Mouse (Mus musculus) neural tube, embryonic 11.5 days (tissue): ENCODE measurements around the gene Gm39566. TPM values are rescaled to one million over a fixed set of nuclear protein-coding genes. Genes with fewer than 3 reads are reported as not detected.
A peak's percentile ranks its signal among the peaks of the same experiment; 100 is the strongest.

Experiments
- ATAC-seq: fragments of 200-750 bp; cut with Nextera tagmentation; 2 replicates; pipeline ENCODE4 v1.8.0; 2017; ENCODE audit warnings: moderate number of reproducible peaks, mild to moderate bottlenecking, moderate TSS enrichment, moderate library complexity; ENCODE audit not compliant: insufficient read depth, low FRiP score, low TSS enrichment
- DNase-seq: peaks from one replicate; pipeline ENCODE4 v3.0.0-alpha.2; 2015; ENCODE audit warnings: low spot score
- H3K27ac ChIP-seq: fragments of 300-500 bp; sonication (generic); 2 replicates; pipeline ENCODE4 v1.5.1; 2014; ENCODE audit warnings: low read depth, mild to moderate bottlenecking, low read length
- H3K27me3 ChIP-seq: fragments of 300-500 bp; sonication (generic); 2 replicates; pipeline ENCODE4 v1.6.1; 2014; ENCODE audit warnings: mild to moderate bottlenecking, low read length, mixed read lengths; ENCODE audit not compliant: control insufficient read depth, insufficient read depth
- H3K36me3 ChIP-seq: fragments of 300-500 bp; sonication (generic); 2 replicates; pipeline ENCODE4 v1.6.1; 2014; ENCODE audit warnings: mild to moderate bottlenecking, low read length, moderate library complexity, mixed read lengths; ENCODE audit not compliant: control insufficient read depth, insufficient read depth
- H3K4me1 ChIP-seq: fragments of 300-500 bp; sonication (generic); 2 replicates; pipeline ENCODE4 v1.6.1; 2014; ENCODE audit warnings: low read length, mixed read lengths; ENCODE audit not compliant: control insufficient read depth, insufficient read depth
- H3K4me2 ChIP-seq: fragments of 300-500 bp; sonication (generic); 2 replicates; pipeline ENCODE4 v1.6.1; 2014; ENCODE audit warnings: low read depth, mild to moderate bottlenecking, moderate library complexity
- H3K4me3 ChIP-seq: fragments of 300-500 bp; sonication (generic); 2 replicates; pipeline ENCODE4 v1.5.1; 2014; ENCODE audit warnings: low read depth, low read length
- H3K9ac ChIP-seq: fragments of 300-500 bp; sonication (generic); 2 replicates; pipeline ENCODE4 v1.6.1; 2014; ENCODE audit warnings: mild to moderate bottlenecking, low read length
- H3K9me3 ChIP-seq: fragments of 300-500 bp; sonication (generic); 2 replicates; pipeline ENCODE4 v1.6.1; 2016; ENCODE audit warnings: low read length; ENCODE audit not compliant: control insufficient read depth
- WGBS: fragments of 180-500 bp; shearing (Covaris S2); extraction: QIAGEN DNeasy Blood & Tissue Kit; methylation state at CpG from one replicate; pipeline ENCODE4 v1.1.7; 2014; 5-methylcytosine and 5-hydroxymethylcytosine counted together
- polyA plus RNA-seq: library from polyadenylated mRNA; unstranded; fragments of >200 nt; fragmentation: Nextera tagmentation; extraction: Ambion mirVana; gene quantifications from 2 replicates; pipeline ENCODE4 v1.2.1, GENCODE M21; 2014

Gene Gm39566
- polyA plus RNA-seq, 1 experiment from 2014 or later, result not detected

GRCm38 (mm10) chr11:69795983-69796435, 19.1 kb downstream of the Gm39566 start:
- WGBS, result 3% methylated on average over 13 of the region's 13 CpGs
- H3K36me3 ChIP-seq, result no peaks in the 10 kb centered on the region
- no peak for DNase-seq
- no peaks in the 10 kb centered on the region for H3K9me3 ChIP-seq
- peaks cover 15% of the 10 kb centered on the region for H3K27me3 ChIP-seq
- H3K4me3 ChIP-seq, result peak overlapping the region; percentile 39
- H3K4me1 ChIP-seq, result peaks cover 13% of the 10 kb centered on the region
- H3K9ac ChIP-seq, result no peak overlapping the region
- no peak overlapping the region for H3K27ac ChIP-seq
- peak overlapping the region; percentile 87 for H3K4me2 ChIP-seq
- ATAC-seq, result no peak

- Histone ChIP-seq H3K27ac (no peak within 1 kb of the TSS), H3K4me2 (peak within 1 kb of the TSS; percentile 87), H3K4me3 (peak within 1 kb of the TSS; percentile 39), H3K27me3 (peaks cover 13% of the 10 kb centered on the region; the same call in 1 of the 2 replicates), H3K36me3 (no peaks in the 10 kb centered on the region), H3K9ac (no peak within 1 kb of the TSS), H3K9me3 (no peaks in the 10 kb centered on the region), H3K4me1 (peaks cover 11% of the 10 kb centered on the region)
- DNase-seq (peak; percentile 89), ATAC-seq (peak; percentile 91)
- WGBS, result 2% methylated on average over 52 of the region's 52 CpGs
Observed at GRCm38 (mm10) chr11:69795168-69795982, 19.7 kb downstream of the Gm39566 start, which contains the start of gene Chrnb1. Chrnb1 (minus strand) TSS chr11:69795943.

- H3K27ac ChIP-seq, result no peak overlapping the region
- peaks cover 11% of the 10 kb centered on the region; the same call in 1 of the 2 replicates for H3K27me3 ChIP-seq
- no peak overlapping the region for H3K9ac ChIP-seq
- H3K36me3 ChIP-seq, result no peaks in the 10 kb centered on the region
- no peak for DNase-seq
- no peak overlapping the region for H3K4me3 ChIP-seq
- no peak for ATAC-seq
- H3K9me3 ChIP-seq, result no peaks in the 10 kb centered on the region
- no peak overlapping the region for H3K4me2 ChIP-seq
- 0 out of 2 replicates have a peak, but pooled peaks cover 3% of the 10 kb centered on the region for H3K4me1 ChIP-seq
- 72% methylated on average over 5 of the region's 5 CpGs for WGBS
Observed at GRCm38 (mm10) chr11:69793429-69793828, 21.7 kb downstream of the Gm39566 start.

- 81% methylated on average over 5 of the region's 5 CpGs for WGBS
- no peak overlapping the region for H3K9ac ChIP-seq
- no peak for DNase-seq
- H3K27ac ChIP-seq, result no peak overlapping the region
- peaks cover 10% of the 10 kb centered on the region; the same call in 1 of the 2 replicates for H3K27me3 ChIP-seq
- H3K4me3 ChIP-seq, result no peak overlapping the region
- H3K9me3 ChIP-seq, result no peaks in the 10 kb centered on the region
- 0 out of 2 replicates have a peak, but pooled peaks cover 3% of the 10 kb centered on the region for H3K4me1 ChIP-seq
- H3K36me3 ChIP-seq, result no peaks in the 10 kb centered on the region
- ATAC-seq, result no peak
- H3K4me2 ChIP-seq, result no peak overlapping the region
Observed at GRCm38 (mm10) chr11:69791420-69791819, 23.7 kb downstream of the Gm39566 start.

- Histone ChIP-seq H3K4me3 (no peak overlapping the region), H3K27ac (no peak overlapping the region), H3K4me1 (no peaks in the 10 kb centered on the region), H3K4me2 (no peak overlapping the region), H3K9ac (no peak overlapping the region), H3K9me3 (no peaks in the 10 kb centered on the region), H3K27me3 (peaks cover 3% of the 10 kb centered on the region; the same call in 1 of the 2 replicates), H3K36me3 (no peaks in the 10 kb centered on the region)
- WGBS, result 77% methylated on average over 5 of the region's 5 CpGs
- no peak for ATAC-seq
- DNase-seq, result no peak
Observed at GRCm38 (mm10) chr11:69789431-69789830, 25.7 kb downstream of the Gm39566 start.

- 80% methylated on average over 5 of the region's 5 CpGs for WGBS
- no peak for DNase-seq
- Histone ChIP-seq H3K9ac (no peak overlapping the region), H3K4me3 (no peak overlapping the region), H3K36me3 (no peaks in the 10 kb centered on the region), H3K27me3 (0 out of 2 replicates have a peak, but pooled peaks cover 3% of the 10 kb centered on the region), H3K4me1 (no peaks in the 10 kb centered on the region), H3K9me3 (no peaks in the 10 kb centered on the region), H3K27ac (no peak overlapping the region), H3K4me2 (no peak overlapping the region)
- ATAC-seq, result no peak
Observed at GRCm38 (mm10) chr11:69787306-69787705, 27.8 kb downstream of the Gm39566 start.

- WGBS, result 40% methylated on average over 15 of the region's 15 CpGs
- no peaks in the 10 kb centered on the region for H3K9me3 ChIP-seq
- no peak overlapping the region for H3K4me2 ChIP-seq
Observed at GRCm38 (mm10) chr11:69784793-69785272, 30.3 kb downstream of the Gm39566 start.

GRCm38 (mm10) chr11:69781828-69782227, 33.3 kb downstream of the Gm39566 start:
- ATAC-seq (no peak), DNase-seq (no peak)
- H3K4me2 ChIP-seq, result no peak overlapping the region
- no peaks in the 10 kb centered on the region for H3K9me3 ChIP-seq
- peaks cover 10% of the 10 kb centered on the region; the same call in 1 of the 2 replicates for H3K27me3 ChIP-seq
- WGBS, result 31% methylated on average over 4 of the region's 4 CpGs
- no peaks in the 10 kb centered on the region; the same call in 1 of the 2 replicates for H3K4me1 ChIP-seq
- H3K4me3 ChIP-seq, result no peak overlapping the region
- H3K36me3 ChIP-seq, result no peaks in the 10 kb centered on the region
- no peak overlapping the region for H3K9ac ChIP-seq
- H3K27ac ChIP-seq, result no peak overlapping the region

More at GRCm38 (mm10) chr11:69784793-69785272, 30.3 kb downstream of the Gm39566 start:
- Histone ChIP-seq H3K9ac (no peak overlapping the region), H3K27ac (no peak overlapping the region), H3K4me3 (no peak overlapping the region), H3K4me1 (no peaks in the 10 kb centered on the region), H3K36me3 (no peaks in the 10 kb centered on the region), H3K27me3 (no peaks in the 10 kb centered on the region)
- DNase-seq (no peak), ATAC-seq (no peak)
